Comparison of ENCODE assay signal across 9 mouse cellular contexts in the genomic region with DNA sequence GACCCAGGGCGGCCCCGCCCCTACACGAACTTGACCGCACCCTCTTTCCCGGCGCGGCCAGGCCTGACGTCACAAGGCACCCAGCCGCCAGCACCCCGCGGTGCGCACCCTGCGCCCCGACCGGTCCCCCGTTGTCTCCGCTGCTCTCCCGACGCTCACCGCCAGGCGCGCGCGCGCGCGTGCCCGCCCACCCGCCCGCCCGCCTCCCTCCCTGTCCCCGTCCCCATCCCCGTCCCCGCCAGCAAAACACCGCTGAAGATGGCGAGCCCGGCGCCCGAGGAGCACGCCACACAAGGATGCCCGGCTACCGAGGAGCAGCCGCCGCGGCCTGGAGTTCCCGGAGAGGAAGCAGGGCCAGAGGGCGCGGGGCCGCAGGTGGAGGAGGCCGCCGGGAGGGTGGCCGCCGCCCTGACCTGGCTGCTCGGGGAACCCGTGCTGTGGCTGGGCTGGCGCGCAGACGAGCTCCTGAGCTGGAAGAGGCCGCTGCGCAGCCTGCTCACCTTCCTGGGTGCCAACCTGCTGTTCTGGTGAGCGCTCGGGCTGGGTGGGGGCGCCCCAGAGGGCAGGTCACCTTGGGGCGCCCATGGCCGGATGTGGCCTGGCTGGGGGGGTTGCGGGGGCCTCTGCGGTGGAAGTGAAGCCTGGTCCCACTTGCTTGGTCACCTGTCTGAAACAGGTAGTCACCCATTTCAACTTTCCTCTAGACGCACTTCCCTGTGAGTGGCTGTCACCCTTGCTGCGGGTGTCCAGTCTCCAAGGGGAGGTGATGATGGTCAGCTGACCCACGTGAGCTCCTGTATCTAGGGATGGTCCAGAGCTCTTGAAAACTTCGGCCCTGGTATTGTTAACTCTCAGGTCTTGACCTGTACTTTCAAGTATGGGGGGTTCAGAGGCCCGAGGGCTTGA. TPM values are rescaled to one million over a fixed set of nuclear protein-coding genes. Genes with fewer than 3 reads are reported as not detected.
DNase-seq lines count a peak whose midpoint lies in the region; ATAC-seq and TF ChIP-seq lines count a peak whose summit lies in the region.
"Had no signal": no experiment of that assay in that cellular context is flagged by ENCODE, and none has a peak within 500 bp of the region (broad histone marks: within the 10 kb centered on the region; RNA-seq: fewer than 3 reads in every experiment).

A gene (plus strand): TSS at position 95 of the 906 bp plus-strand sequence.

- no peak for TF ChIP-seq CTCF in heart, postnatal 0 days (IDR thresholded peaks at IDR 0.05; ENCODE audit: low read depth)
- TF ChIP-seq CTCF in liver, postnatal 0 days (IDR thresholded peaks at IDR 0.05; ENCODE audit: low read depth) = 0 out of 2 replicates have a peak, but pooled peaks have one; percentile 12

- H3K4me2 ChIP-seq in forebrain, embryonic 13.5 days = peak within 1 kb of the TSS; percentile 92
- H3K4me2 ChIP-seq in heart, postnatal 0 days (ENCODE audit: low read depth, low read length) = peak within 1 kb of the TSS; percentile 97
- H3K4me2 ChIP-seq in liver, postnatal 0 days (ENCODE audit: low read depth, low read length) = peak within 1 kb of the TSS; percentile 81
- H3K4me2 ChIP-seq in neural tube, embryonic 12.5 days (replicated peaks) = peak within 1 kb of the TSS; percentile 96
- peak within 1 kb of the TSS; percentile 84 for H3K4me2 ChIP-seq in stomach, embryonic 16.5 days (ENCODE audit: low read depth, low read length)

- H3K27me3 ChIP-seq in forebrain, embryonic 13.5 days = peaks cover 22% of the 10 kb centered on the region
- H3K27me3 ChIP-seq in heart, postnatal 0 days (ENCODE audit: control insufficient read depth, insufficient read depth, low read length) = no peaks in the 10 kb centered on the region
- 0 out of 2 replicates have a peak, but pooled peaks cover 12% of the 10 kb centered on the region for H3K27me3 ChIP-seq in liver, postnatal 0 days (ENCODE audit: insufficient read depth, low read length)
- peaks cover 13% of the 10 kb centered on the region for H3K27me3 ChIP-seq in neural tube, embryonic 12.5 days (replicated peaks)
- H3K27me3 ChIP-seq in stomach, embryonic 16.5 days (ENCODE audit: control insufficient read depth, insufficient read depth, low read length) = peaks cover 15% of the 10 kb centered on the region; the same call in 1 of the 2 replicates

- peak; percentile 92 for ATAC-seq in forebrain, embryonic 13.5 days
- ATAC-seq in heart, postnatal 0 days (ENCODE audit: insufficient read depth, low read depth) = peak; percentile 92
- ATAC-seq in liver, postnatal 0 days = peak; percentile 91
- ATAC-seq in neural tube, embryonic 12.5 days (ENCODE audit: low FRiP score, low read depth) = peak; percentile 84
- ATAC-seq in stomach, embryonic 16.5 days (ENCODE audit: insufficient read depth, low FRiP score) = peak; percentile 97

- peaks cover 15% of the 10 kb centered on the region for H3K4me1 ChIP-seq in forebrain, embryonic 13.5 days
- H3K4me1 ChIP-seq in heart, postnatal 0 days (ENCODE audit: control insufficient read depth, insufficient read depth) = no peaks in the 10 kb centered on the region; the same call in 1 of the 2 replicates
- H3K4me1 ChIP-seq in liver, postnatal 0 days (ENCODE audit: insufficient read depth) = peaks cover 6% of the 10 kb centered on the region; the same call in 1 of the 2 replicates
- H3K4me1 ChIP-seq in neural tube, embryonic 12.5 days = peaks cover 8% of the 10 kb centered on the region
- H3K4me1 ChIP-seq in stomach, embryonic 16.5 days (ENCODE audit: control insufficient read depth, insufficient read depth, low read length) = peaks cover 9% of the 10 kb centered on the region; the same call in 1 of the 2 replicates

- peak; percentile 96 for DNase-seq in B cell, adult 2 months
- peak; percentile 28 for DNase-seq in c-Kit-positive CD71-positive TER-119-negative erythroid progenitor cells, embryonic 14.5 days (ENCODE audit: low read depth)
- DNase-seq in heart, postnatal 0 days (ENCODE audit: low spot score) = peak; percentile 37
- DNase-seq in kidney, postnatal 36 days = peak; percentile 89 to 93
- peak; percentile 81 for DNase-seq in liver, postnatal 0 days

- H3K9ac ChIP-seq in forebrain, embryonic 13.5 days = peak within 1 kb of the TSS; percentile 84
- H3K9ac ChIP-seq in heart, postnatal 0 days (replicated peaks; ENCODE audit: low read depth, low read length) = peak within 1 kb of the TSS; percentile 66
- H3K9ac ChIP-seq in liver, postnatal 0 days (replicated peaks) = peak within 1 kb of the TSS; percentile 63
- peak within 1 kb of the TSS; percentile 87 for H3K9ac ChIP-seq in neural tube, embryonic 12.5 days
- peak within 1 kb of the TSS; percentile 83 for H3K9ac ChIP-seq in stomach, embryonic 16.5 days (ENCODE audit: low read length)

- no peaks in the 10 kb centered on the region for H3K9me3 ChIP-seq in forebrain, embryonic 13.5 days (replicated peaks)
- no peaks in the 10 kb centered on the region for H3K9me3 ChIP-seq in heart, postnatal 0 days (replicated peaks; ENCODE audit: control insufficient read depth, low read length)
- H3K9me3 ChIP-seq in liver, postnatal 0 days (ENCODE audit: low read length) = no peaks in the 10 kb centered on the region
- H3K9me3 ChIP-seq in neural tube, embryonic 12.5 days = no peaks in the 10 kb centered on the region
- no peaks in the 10 kb centered on the region for H3K9me3 ChIP-seq in stomach, embryonic 16.5 days (replicated peaks; ENCODE audit: control insufficient read depth, low read length)

- no peak within 1 kb of the TSS for H3K27ac ChIP-seq in forebrain, embryonic 13.5 days
- peak within 1 kb of the TSS; percentile 65; the same call in 1 of the 2 replicates for H3K27ac ChIP-seq in heart, postnatal 0 days (ENCODE audit: low read depth)
- peak within 1 kb of the TSS; percentile 13; the same call in 1 of the 2 replicates for H3K27ac ChIP-seq in liver, postnatal 0 days (ENCODE audit: low read depth)
- H3K27ac ChIP-seq in neural tube, embryonic 12.5 days = no peak within 1 kb of the TSS
- H3K27ac ChIP-seq in stomach, embryonic 16.5 days (ENCODE audit: low read length) = peak within 1 kb of the TSS; percentile 49; the same call in 1 of the 2 replicates

- no peaks in the 10 kb centered on the region for H3K36me3 ChIP-seq in forebrain, embryonic 13.5 days (ENCODE audit: poor library complexity, severe bottlenecking)
- no peaks in the 10 kb centered on the region for H3K36me3 ChIP-seq in heart, postnatal 0 days (replicated peaks; ENCODE audit: control insufficient read depth, insufficient read depth, low read length)
- H3K36me3 ChIP-seq in liver, postnatal 0 days (replicated peaks; ENCODE audit: insufficient read depth, low read length) = no peaks in the 10 kb centered on the region
- no peaks in the 10 kb centered on the region for H3K36me3 ChIP-seq in neural tube, embryonic 12.5 days
- no peaks in the 10 kb centered on the region for H3K36me3 ChIP-seq in stomach, embryonic 16.5 days (ENCODE audit: control insufficient read depth, insufficient read depth, low read length)
- H3K36me3 ChIP-seq: G1E had no signal

- TF ChIP-seq EP300 in heart, postnatal 0 days (IDR thresholded peaks at IDR 0.05; ENCODE audit: low read depth) = no peak
- TF ChIP-seq EP300 in liver, postnatal 0 days (IDR thresholded peaks at IDR 0.05; ENCODE audit: low read depth) = no peak

- H3K4me3 ChIP-seq in forebrain, embryonic 13.5 days = peak within 1 kb of the TSS; percentile 69
- peak within 1 kb of the TSS; percentile 87 for H3K4me3 ChIP-seq in heart, postnatal 0 days (ENCODE audit: low read depth, low read length)
- H3K4me3 ChIP-seq in liver, postnatal 0 days (ENCODE audit: low read depth, low read length) = peak within 1 kb of the TSS; percentile 63
- peak within 1 kb of the TSS; percentile 82 for H3K4me3 ChIP-seq in neural tube, embryonic 12.5 days
- H3K4me3 ChIP-seq in stomach, embryonic 16.5 days (replicated peaks; ENCODE audit: low read length) = peak within 1 kb of the TSS; percentile 78

- WGBS in forebrain, embryonic 13.5 days = 1% methylated on average over 68 of the region's 72 CpGs
- 4% methylated on average over 65 of the region's 72 CpGs for WGBS in heart, postnatal 0 days
- 3% methylated on average over 67 of the region's 72 CpGs for WGBS in liver, postnatal 0 days (ENCODE audit: insufficient replicate concordance)
- WGBS in neural tube, embryonic 12.5 days = 1% methylated on average over 71 of the region's 72 CpGs
- under 1% methylated on average over 65 of the region's 72 CpGs for WGBS in stomach, embryonic 16.5 days

RNA-seq across cellular contexts. Expression of the gene that starts here (rescaled TPM):
- 3.5 and 3.8 TPM in 2 replicates for polyA plus RNA-seq in forebrain, embryonic 13.5 days (2015; fragmentation: Nextera tagmentation; extraction: Ambion mirVana)
- 157 and 230 TPM in 2 replicates for total RNA-seq in heart, postnatal 0 days (2014; rRNA removed; ENCODE audit: low replicate concordance)
- 141 and 142 TPM in 2 replicates for polyA plus RNA-seq in heart, postnatal 0 days (2015; fragmentation: Nextera tagmentation; extraction: Ambion mirVana)
- polyA plus RNA-seq in liver, postnatal 0 days (2015; fragmentation: Nextera tagmentation; extraction: Ambion mirVana) = 17.0 and 18.6 TPM in 2 replicates
- polyA plus RNA-seq in neural tube, embryonic 12.5 days (2016; fragmentation: Nextera tagmentation; extraction: Ambion mirVana) = 6.3 and 7.1 TPM in 2 replicates
- polyA plus RNA-seq in stomach, embryonic 16.5 days (2015; fragmentation: Nextera tagmentation; extraction: Ambion mirVana) = 19.5 and 19.7 TPM in 2 replicates
- polyA plus RNA-seq: G1E had no signal

Comparison
In these comparisons a context has a peak if more than half of its experiments do, and no peak if none do; other contexts are left out.
1. DNase-seq: peak in every context shown above with its lines; median percentile 96 in B cell, adult 2 months; 91 in kidney, postnatal 36 days; 81 in liver, postnatal 0 days; 37 in heart, postnatal 0 days; 28 in c-Kit-positive CD71-positive TER-119-negative erythroid progenitor cells, embryonic 14.5 days.
2. H3K27ac ChIP-seq: peak in heart, postnatal 0 days (single experiment), liver, postnatal 0 days (single experiment) and stomach, embryonic 16.5 days (single experiment); none in forebrain, embryonic 13.5 days (single experiment) and neural tube, embryonic 12.5 days (single experiment).
3. Peak in every context shown above with its lines, with median percentiles within 50 percentile points of each other: ATAC-seq, H3K4me2 ChIP-seq, H3K4me3 ChIP-seq and H3K9ac ChIP-seq.